Mouse (Mus musculus) midbrain, embryonic 10.5 days (tissue): ENCODE data around the gene Mybpc3. TPM values are rescaled to one million over a fixed set of nuclear protein-coding genes. Genes with fewer than 3 reads are reported as not detected.
A peak's percentile ranks its signal among the peaks of the same experiment; 100 is the strongest.

Experiments used
- DNase-seq: peaks from one replicate; pipeline ENCODE4 v3.0.0-alpha.2; 2017; ENCODE audit warnings: low spot score
- H3K27ac ChIP-seq: fragments of 300-500 bp; sonication (generic); replicated peaks from 2 replicates; pipeline ENCODE4 v1.5.1; 2016; ENCODE audit warnings: mild to moderate bottlenecking
- H3K27me3 ChIP-seq: fragments of 300-500 bp; sonication (generic); 2 replicates; pipeline ENCODE4 v1.6.1; 2016; ENCODE audit warnings: low read depth, mild to moderate bottlenecking; ENCODE audit not compliant: poor library complexity, severe bottlenecking
- H3K36me3 ChIP-seq: fragments of 300-500 bp; sonication (generic); 2 replicates; pipeline ENCODE4 v1.6.1; 2016; ENCODE audit warnings: mild to moderate bottlenecking, moderate library complexity
- H3K4me1 ChIP-seq: fragments of 300-500 bp; sonication (generic); 2 replicates; pipeline ENCODE4 v1.6.1; 2016
- H3K4me3 ChIP-seq: fragments of 300-500 bp; sonication (generic); 2 replicates; pipeline ENCODE4 v1.5.1; 2016; ENCODE audit warnings: mild to moderate bottlenecking, moderate library complexity
- H3K9me3 ChIP-seq: fragments of 300-500 bp; sonication (generic); replicated peaks from 2 replicates; pipeline ENCODE4 v1.6.1; 2016; ENCODE audit warnings: mild to moderate bottlenecking
- WGBS: fragments of 180-500 bp; shearing (Covaris S2); methylation state at CpG from one replicate; pipeline ENCODE4 v1.1.7; 2016; 5-methylcytosine and 5-hydroxymethylcytosine counted together
- polyA plus RNA-seq: library from polyadenylated mRNA; unstranded; fragments of >200 nt; fragmentation: Nextera tagmentation; extraction: Ambion mirVana; gene quantifications from 2 replicates; pipeline ENCODE4 v1.2.1, GENCODE M21; 2016

Mybpc3 gene
- polyA plus RNA-seq, 1 experiment from 2014 or later, result 0.02 TPM

- no peak overlapping the region for H3K4me3 ChIP-seq
- H3K27ac ChIP-seq, result no peak overlapping the region
- peaks cover 87% of the 10 kb centered on the region for H3K36me3 ChIP-seq
- H3K9me3 ChIP-seq, result no peaks in the 10 kb centered on the region
- no peak for DNase-seq
- no peaks in the 10 kb centered on the region for H3K27me3 ChIP-seq
- WGBS, result 91% methylated on average over 5 of the region's 5 CpGs
- H3K4me1 ChIP-seq, result no peaks in the 10 kb centered on the region
Measured at GRCm38 (mm10) chr2:91163532-91163931, 45.6 kb downstream of the Mybpc3 start.

- no peak overlapping the region for H3K4me3 ChIP-seq
- H3K27ac ChIP-seq, result no peak overlapping the region
- no peaks in the 10 kb centered on the region for H3K4me1 ChIP-seq
- no peak for DNase-seq
- H3K27me3 ChIP-seq, result no peaks in the 10 kb centered on the region
- WGBS, result 94% methylated on average over 6 of the region's 6 CpGs
- peaks cover 88% of the 10 kb centered on the region for H3K36me3 ChIP-seq
- no peaks in the 10 kb centered on the region for H3K9me3 ChIP-seq
Measured at GRCm38 (mm10) chr2:91164991-91165390, 47.0 kb downstream of the Mybpc3 start.

DNA sequence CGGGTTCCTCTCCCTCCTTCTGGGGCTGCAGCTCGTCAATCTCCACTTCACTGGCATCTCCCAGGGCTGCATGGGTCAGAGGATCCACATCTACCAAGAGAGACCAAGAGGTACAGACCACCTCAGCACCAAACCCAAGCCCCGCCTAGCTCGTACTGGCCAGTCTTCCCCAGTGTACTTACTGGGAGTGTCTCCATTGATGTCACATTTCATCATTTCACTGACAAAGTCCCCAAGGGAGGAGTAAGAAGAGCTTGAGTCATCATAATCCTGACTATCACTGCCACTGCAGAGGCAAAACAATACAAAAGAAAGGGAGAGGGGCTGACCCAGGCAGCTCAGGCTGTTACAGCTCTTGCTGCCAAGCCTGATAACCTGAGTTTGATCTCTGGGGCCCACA is 49.7 kb downstream of the Mybpc3 start:
- H3K36me3 ChIP-seq, result peaks cover 77% of the 10 kb centered on the region
- DNase-seq, result no peak
- WGBS, result 73% methylated on average over 4 of the region's 4 CpGs
- no peaks in the 10 kb centered on the region for H3K4me1 ChIP-seq
- H3K27ac ChIP-seq, result no peak overlapping the region
- no peak overlapping the region for H3K4me3 ChIP-seq
- H3K27me3 ChIP-seq, result no peaks in the 10 kb centered on the region
- H3K9me3 ChIP-seq, result no peaks in the 10 kb centered on the region

DNA sequence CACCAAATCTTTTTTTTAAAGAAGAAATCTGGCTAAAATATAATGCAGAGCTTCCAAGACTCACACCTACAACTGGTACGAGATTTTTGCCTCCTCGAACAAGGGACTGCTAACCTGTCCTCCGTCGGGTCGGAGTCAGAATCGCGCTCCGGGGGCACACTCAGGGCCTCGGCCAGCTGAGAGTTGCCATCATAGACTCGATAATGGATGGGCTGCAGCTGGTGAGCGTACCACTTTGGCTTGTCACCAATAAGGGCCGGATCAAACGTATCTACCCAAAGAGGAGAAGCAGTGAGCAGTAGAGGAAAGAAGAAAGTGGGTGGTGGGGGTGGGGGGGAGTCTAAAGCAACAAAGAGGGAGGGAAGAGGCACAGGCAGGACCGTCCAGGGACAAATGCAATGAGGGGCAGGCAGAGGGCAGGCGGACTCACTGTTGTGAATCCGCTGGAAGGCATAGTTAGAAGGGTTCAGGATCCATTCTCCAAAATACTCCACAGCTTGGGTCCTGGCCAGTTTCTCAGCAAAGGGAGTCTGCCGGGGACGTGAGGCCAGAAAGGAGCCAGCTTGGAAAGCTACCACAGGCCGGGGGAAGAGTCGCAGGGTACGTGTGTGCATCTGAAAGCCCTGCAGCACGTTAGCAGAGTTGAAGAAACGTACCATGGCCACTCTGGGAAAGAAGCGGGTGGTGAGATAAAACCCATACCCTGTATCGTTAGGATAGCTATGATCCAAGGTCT is 51.8 kb downstream of the Mybpc3 start:
- Histone ChIP-seq H3K9me3 (no peaks in the 10 kb centered on the region), H3K36me3 (peaks cover 80% of the 10 kb centered on the region), H3K27ac (no peak overlapping the region), H3K27me3 (no peaks in the 10 kb centered on the region), H3K4me3 (no peak overlapping the region), H3K4me1 (no peaks in the 10 kb centered on the region)
- DNase-seq, result no peak
- WGBS, result 90% methylated on average over 25 of the region's 25 CpGs

- no peak overlapping the region for H3K4me3 ChIP-seq
- peaks cover under 1% of the 10 kb centered on the region for H3K4me1 ChIP-seq
- no peak overlapping the region for H3K27ac ChIP-seq
- H3K9me3 ChIP-seq, result no peaks in the 10 kb centered on the region
- H3K36me3 ChIP-seq, result peaks cover 70% of the 10 kb centered on the region
- DNase-seq, result no peak
- no peaks in the 10 kb centered on the region for H3K27me3 ChIP-seq
- 91% methylated on average over 4 of the region's 4 CpGs for WGBS
Measured at GRCm38 (mm10) chr2:91175490-91175889, 57.5 kb downstream of the Mybpc3 start.

DNA sequence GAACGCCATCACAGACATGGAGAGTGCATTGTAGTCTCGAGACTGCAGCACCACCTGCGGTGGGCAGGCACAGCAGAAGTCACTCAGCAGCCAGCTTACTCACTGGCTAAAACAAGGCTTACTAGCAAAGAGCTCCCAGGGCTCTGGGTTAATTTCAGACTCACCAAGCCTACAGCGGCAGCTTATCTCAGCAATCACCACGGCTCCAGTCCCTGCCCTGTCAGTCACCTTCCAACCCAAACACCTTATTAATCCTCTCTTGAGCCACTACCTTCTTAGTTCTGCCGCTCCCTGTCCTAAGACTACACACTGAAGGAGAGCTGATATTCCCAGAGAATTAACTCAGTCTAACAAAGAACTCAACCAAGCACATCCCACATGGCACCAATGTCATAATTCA is 58.3 kb downstream of the Mybpc3 start:
- no peak overlapping the region for H3K4me3 ChIP-seq
- no peaks in the 10 kb centered on the region for H3K27me3 ChIP-seq
- no peak for DNase-seq
- WGBS, result 82% methylated on average over 6 of the region's 6 CpGs
- peaks cover 8% of the 10 kb centered on the region for H3K4me1 ChIP-seq
- no peak overlapping the region for H3K27ac ChIP-seq
- H3K36me3 ChIP-seq, result peaks cover 68% of the 10 kb centered on the region
- no peaks in the 10 kb centered on the region for H3K9me3 ChIP-seq

- H3K27me3 ChIP-seq, result no peaks in the 10 kb centered on the region
- 48% methylated on average over 4 of the region's 4 CpGs for WGBS
- no peaks in the 10 kb centered on the region for H3K9me3 ChIP-seq
- peaks cover 25% of the 10 kb centered on the region for H3K4me1 ChIP-seq
- no peak overlapping the region for H3K4me3 ChIP-seq
- H3K27ac ChIP-seq, result no peak overlapping the region
- DNase-seq, result no peak
- H3K36me3 ChIP-seq, result peaks cover 37% of the 10 kb centered on the region
Measured at GRCm38 (mm10) chr2:91179825-91180224, 61.9 kb downstream of the Mybpc3 start.

DNA sequence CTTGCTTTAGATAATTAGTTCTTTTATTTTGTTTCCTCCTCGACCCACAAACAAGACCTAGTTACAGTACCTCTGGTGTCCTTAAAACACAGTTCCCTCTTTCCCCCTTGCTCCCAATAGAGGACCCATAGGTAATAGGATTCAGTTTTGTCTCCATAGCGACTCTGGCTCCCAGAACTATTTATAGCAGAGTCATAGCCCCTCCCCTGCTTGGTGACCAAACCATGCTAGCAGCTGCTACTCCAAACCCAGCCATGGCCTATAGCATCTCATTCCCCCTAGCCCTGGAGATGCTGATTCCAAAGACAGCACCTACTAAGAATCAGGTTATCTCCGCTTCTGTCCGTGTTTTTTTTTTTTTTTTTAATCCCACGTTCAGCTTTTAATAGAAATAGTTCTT is 62.8 kb downstream of the Mybpc3 start:
- no peak for DNase-seq
- Histone ChIP-seq H3K4me3 (no peak overlapping the region), H3K27me3 (no peaks in the 10 kb centered on the region), H3K36me3 (peaks cover 29% of the 10 kb centered on the region), H3K4me1 (peaks cover 25% of the 10 kb centered on the region), H3K9me3 (no peaks in the 10 kb centered on the region), H3K27ac (no peak overlapping the region)
- 77% methylated on average over 5 of the region's 5 CpGs for WGBS

GRCm38 (mm10) chr2:91182016-91182404 is 64.1 kb downstream of the Mybpc3 start:
- Histone ChIP-seq H3K27ac (peak overlapping the region; percentile 84; the same call in 1 of the 2 replicates), H3K4me3 (peak overlapping the region; percentile 78), H3K9me3 (no peaks in the 10 kb centered on the region), H3K4me1 (peaks cover 25% of the 10 kb centered on the region), H3K27me3 (no peaks in the 10 kb centered on the region), H3K36me3 (peaks cover 17% of the 10 kb centered on the region)
- 13% methylated on average over 8 of the region's 8 CpGs for WGBS
- DNase-seq, result peak; percentile 24

GRCm38 (mm10) chr2:91182405-91183147 is 64.6 kb downstream of the Mybpc3 start:
- H3K4me3 ChIP-seq, result peak overlapping the region; percentile 78
- no peaks in the 10 kb centered on the region for H3K9me3 ChIP-seq
- no peaks in the 10 kb centered on the region for H3K27me3 ChIP-seq
- peaks cover 25% of the 10 kb centered on the region for H3K4me1 ChIP-seq
- H3K27ac ChIP-seq, result peak overlapping the region; percentile 84
- H3K36me3 ChIP-seq, result peaks cover 14% of the 10 kb centered on the region
- WGBS, result under 1% methylated on average over 80 of the region's 81 CpGs
- peak; percentile 87 for DNase-seq

DNA sequence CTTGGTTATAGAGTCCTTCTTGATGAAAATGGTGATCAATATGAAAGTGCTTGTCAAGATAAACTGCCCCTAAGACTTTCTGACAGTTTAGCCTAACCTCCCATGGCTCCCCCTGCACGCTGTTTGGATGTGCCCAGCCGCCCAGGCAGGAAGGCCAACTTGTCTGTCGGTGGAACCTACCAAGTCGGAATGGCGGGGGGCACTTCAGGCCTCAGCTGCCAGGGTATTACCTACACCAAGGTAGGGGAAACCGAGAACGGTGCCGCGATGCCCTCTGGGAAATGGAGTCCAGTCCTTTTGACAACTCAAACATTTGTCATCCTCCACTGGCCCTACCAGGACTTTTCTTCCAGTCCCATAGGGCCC is 65.2 kb downstream of the Mybpc3 start:
- H3K27ac ChIP-seq, result peak overlapping the region; percentile 84
- peak overlapping the region; percentile 78 for H3K4me3 ChIP-seq
- no peaks in the 10 kb centered on the region for H3K27me3 ChIP-seq
- H3K36me3 ChIP-seq, result peaks cover 9% of the 10 kb centered on the region
- no peaks in the 10 kb centered on the region for H3K9me3 ChIP-seq
- peak; percentile 95 for DNase-seq
- H3K4me1 ChIP-seq, result peaks cover 25% of the 10 kb centered on the region
- under 1% methylated on average over 9 of the region's 9 CpGs for WGBS

DNA sequence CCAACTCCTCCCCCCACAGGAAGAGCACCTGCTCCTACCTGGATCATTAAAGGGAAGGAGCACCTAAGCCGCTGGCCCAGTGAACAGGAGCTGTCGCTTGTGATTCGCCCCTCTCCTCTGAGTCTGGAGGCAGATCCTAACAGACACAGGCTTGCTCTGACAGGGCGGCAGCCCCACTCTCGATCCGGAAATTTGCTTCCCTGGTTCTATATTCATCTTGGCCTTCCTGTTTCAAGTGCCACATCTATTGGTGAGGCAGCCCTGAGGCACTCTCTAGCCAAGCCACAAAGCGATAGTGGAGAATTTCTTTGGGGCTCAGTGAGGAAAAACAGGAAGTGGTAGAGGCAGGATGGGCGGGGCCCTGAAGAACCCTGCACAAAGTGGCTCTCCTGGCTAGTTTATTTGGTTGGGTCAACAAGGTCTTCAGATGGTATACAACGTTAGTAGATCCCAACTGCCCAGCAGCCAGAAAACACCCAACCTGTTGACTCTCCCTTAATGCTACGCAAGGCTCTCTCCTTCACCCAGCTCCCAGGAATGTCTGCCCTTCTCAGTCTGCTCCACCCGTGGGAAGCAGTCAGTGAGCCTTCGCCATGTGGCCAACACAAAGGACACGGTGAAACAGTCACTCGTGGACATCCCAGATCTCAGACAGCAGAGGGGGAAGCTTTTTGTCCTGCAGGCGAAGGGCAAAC is 65.9 kb downstream of the Mybpc3 start, which contains the start of gene Madd:
Gene Madd, minus strand, starts transcription at position 127 of the 695 bp plus-strand sequence.
- Histone ChIP-seq H3K9me3 (no peaks in the 10 kb centered on the region), H3K27me3 (no peaks in the 10 kb centered on the region), H3K36me3 (peaks cover 4% of the 10 kb centered on the region; the same call in 1 of the 2 replicates), H3K4me1 (peaks cover 25% of the 10 kb centered on the region), H3K4me3 (peak within 1 kb of the TSS; percentile 78), H3K27ac (peak within 1 kb of the TSS; percentile 84)
- 70% methylated on average over 15 of the region's 15 CpGs for WGBS
- no peak for DNase-seq
